Mouse (Mus musculus) CH12F3 (cell line): ENCODE results near the gene Cyp2ab1.

Experiments
- in situ Hi-C: fragments of 300-500 bp; cut with MboI; formaldehyde crosslinking; loops from 2 replicates; pipeline ENCODE4 v1.14.3; 2020; ENCODE audit warnings: low sequenced_read_pairs

The Cyp2ab1 gene

GRCm38 (mm10) chr16:20272994-20273393, 52.2 kb downstream of the Cyp2ab1 start:
- in situ Hi-C loops, result no loop called here

GRCm38 (mm10) chr16:20271339-20271738, 53.9 kb downstream of the Cyp2ab1 start:
- in situ Hi-C loops, result no loop called here

- in situ Hi-C loops, result no loop called here
Observed at GRCm38 (mm10) chr16:20265089-20265488, 60.1 kb downstream of the Cyp2ab1 start.
